Mouse (Mus musculus) yolk sac, embryonic 10.5 days (tissue): ENCODE results near the gene 2310034G01Rik.

Source experiments
- DNase-seq: peaks from one replicate; pipeline ENCODE4 v3.0.0-alpha.2; 2017; ENCODE audit warnings: low spot score

Gene 2310034G01Rik

GRCm38 (mm10) chr19:46357344-46358280 is 7.5 kb upstream of the 2310034G01Rik start:
- DNase-seq, result peak; percentile 77

- peak; percentile 89 for DNase-seq
Measured at GRCm38 (mm10) chr19:46356701-46357138, 6.6 kb upstream of the 2310034G01Rik start.

GRCm38 (mm10) chr19:46349550-46349949 is 552 bp downstream of the 2310034G01Rik start:
- DNase-seq, result no peak

GRCm38 (mm10) chr19:46348761-46349458 is 1.2 kb downstream of the 2310034G01Rik start:
- DNase-seq, result peak; percentile 50

- no peak for DNase-seq
Measured at GRCm38 (mm10) chr19:46347936-46348668, 2.0 kb downstream of the 2310034G01Rik start.

DNA sequence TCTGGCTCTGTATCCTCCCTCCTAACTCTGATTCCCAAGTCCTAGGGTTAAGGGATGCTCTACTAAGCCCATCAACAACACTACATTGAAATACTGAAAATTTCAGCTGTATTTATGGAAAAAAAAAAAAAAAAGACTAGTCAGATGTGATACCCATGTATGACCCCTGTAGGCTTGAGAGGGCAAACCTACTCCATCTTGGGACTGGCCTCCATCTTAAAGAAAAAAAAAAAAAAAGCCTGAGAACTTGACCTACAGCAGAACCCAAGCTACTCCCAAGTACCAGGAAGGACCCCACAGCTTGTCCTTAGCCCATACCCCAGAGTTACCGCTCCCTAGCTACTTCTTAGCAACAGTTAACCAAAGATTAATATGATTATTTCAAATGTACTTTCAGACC is 3.0 kb downstream of the 2310034G01Rik start:
- DNase-seq, result no peak

DNA sequence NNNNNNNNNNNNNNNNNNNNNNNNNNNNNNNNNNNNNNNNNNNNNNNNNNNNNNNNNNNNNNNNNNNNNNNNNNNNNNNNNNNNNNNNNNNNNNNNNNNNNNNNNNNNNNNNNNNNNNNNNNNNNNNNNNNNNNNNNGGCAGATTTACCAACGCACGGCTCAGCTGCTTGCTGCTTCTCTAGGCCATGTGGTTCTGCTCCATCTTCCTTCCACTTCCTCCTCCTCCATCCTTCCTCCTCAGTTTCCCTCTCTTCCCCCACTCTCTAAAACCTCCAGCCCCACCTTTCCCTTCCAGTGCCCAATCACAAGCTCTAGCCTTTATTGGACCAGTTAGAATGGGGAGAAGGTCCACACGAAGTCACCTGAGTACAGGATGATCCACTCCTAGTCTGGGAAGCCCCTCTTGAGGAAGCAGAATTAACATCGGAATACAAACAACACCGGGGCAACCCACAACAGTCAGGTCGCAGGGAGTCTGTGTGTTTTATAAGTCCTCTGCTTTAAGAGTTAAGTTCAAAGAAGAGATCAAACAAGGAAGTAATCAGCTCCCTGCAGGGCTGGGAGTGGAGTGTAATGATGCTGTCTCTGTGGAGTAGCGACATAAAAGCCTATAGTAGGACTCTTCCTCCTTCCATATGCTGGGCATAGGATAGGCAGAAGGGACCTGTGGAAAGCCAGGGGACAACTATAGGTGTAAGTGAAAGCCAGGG is 5.2 kb downstream of the 2310034G01Rik start:
- no peak for DNase-seq

DNA sequence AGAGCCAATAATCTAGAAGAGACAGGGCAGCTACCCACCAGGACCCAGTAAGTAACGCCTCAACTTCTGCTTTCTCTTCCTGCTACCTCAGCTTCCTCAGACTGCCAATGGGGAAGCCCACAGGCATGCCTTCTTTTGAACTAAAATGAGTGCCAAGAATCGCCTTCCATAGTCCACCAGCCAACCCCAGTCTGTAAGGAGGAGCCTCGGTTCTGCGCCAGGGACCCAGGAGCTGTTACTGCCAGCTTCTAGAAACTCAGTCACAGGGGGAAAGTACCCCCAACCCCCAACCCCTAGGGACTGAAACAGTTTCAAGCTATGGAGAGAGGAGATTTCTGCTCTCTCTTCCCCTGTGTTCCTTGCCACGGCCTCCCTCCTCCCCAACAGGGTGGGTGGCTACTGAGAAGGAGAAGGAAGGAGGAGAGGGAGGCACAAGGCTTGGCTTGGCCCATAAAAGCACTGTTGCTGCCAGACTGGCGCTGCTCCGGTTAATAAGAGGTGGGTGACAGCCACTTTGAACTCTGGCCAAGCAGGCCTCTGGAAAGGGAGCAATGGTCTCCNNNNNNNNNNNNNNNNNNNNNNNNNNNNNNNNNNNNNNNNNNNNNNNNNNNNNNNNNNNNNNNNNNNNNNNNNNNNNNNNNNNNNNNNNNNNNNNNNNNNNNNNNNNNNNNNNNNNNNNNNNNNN is 10.7 kb downstream of the 2310034G01Rik start:
- no peak for DNase-seq

GRCm38 (mm10) chr19:46338942-46339286 is 11.2 kb downstream of the 2310034G01Rik start:
- no peak for DNase-seq

GRCm38 (mm10) chr19:46338331-46338936 is 11.7 kb downstream of the 2310034G01Rik start, which contains the start of gene Cuedc2:
TSS of gene Cuedc2 (minus strand) at chr19:46338702.
- peak; percentile 97 for DNase-seq

- DNase-seq, result no peak
Measured at GRCm38 (mm10) chr19:46337719-46338330, 12.3 kb downstream of the 2310034G01Rik start.

GRCm38 (mm10) chr19:46333906-46334305 is 16.2 kb downstream of the 2310034G01Rik start:
- no peak for DNase-seq

DNA sequence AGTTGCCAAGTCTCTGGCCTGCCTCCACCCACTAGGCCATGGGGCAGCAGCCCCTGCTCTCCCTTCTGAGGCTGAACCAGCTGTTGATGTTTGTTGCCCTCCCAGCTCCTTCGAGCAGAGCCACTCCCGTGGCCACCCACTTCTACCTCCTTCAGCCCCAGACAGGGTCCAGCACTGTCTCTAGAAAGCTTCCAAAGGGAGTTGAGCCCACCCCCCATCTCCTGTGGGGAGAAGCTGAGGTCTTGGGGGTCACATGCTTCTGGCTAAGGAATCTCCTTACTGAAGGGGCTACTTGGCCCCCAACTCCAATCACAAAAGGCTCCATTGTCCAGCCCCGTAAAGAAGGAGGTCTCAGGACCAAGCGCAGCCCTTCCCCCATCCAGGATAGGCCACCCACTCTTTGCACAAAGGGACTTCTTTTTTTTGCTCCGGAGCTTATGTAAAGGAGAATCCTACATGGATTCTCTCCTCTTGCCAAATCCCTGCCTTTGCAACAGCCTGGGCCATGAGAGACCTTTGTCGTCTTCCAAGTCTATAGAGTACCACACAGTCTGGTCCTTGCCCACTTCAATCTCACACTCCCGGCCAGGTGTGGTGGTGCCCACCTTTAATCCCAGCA is 17.3 kb downstream of the 2310034G01Rik start:
- DNase-seq, result no peak

DNA sequence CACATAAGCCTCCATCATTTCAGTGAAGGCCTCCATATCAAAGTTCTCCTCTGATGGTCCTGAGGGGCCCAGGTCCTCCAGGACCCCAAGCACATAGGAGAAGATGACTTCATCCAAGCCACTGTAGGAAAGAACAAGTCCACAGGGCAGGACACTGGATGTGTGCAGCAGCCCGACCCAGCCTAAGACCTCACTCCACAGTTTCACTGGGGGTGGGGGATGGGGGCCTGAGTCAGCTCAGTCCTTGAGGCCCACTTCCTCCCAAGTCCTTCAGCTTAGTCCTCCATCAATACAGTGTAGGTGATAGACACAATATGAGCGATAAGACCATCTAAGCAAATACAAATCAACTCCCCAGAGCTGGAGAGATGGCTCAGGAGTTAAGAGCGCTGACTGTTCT is 18.2 kb downstream of the 2310034G01Rik start:
- DNase-seq, result no peak

DNA sequence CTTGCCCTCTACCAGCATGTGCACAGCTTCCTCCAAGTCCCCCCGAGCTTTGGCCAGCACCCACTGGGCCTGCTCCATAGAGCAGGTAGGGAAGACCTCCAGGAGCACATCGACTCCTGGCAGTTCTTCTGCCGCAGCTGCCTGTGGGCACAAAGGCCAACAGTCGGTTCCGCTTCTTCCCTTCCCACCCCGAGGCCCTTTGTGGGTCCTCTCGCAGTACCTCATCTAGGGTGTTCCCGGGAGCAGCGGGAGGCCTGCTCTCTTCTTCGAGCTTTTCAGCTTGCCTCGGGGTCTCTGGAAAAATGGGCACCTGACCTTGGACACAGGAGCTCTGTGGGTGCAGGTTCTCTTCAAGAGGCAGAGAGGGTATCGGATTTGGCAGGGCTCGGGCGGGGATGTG is 18.8 kb downstream of the 2310034G01Rik start:
- no peak for DNase-seq

DNA sequence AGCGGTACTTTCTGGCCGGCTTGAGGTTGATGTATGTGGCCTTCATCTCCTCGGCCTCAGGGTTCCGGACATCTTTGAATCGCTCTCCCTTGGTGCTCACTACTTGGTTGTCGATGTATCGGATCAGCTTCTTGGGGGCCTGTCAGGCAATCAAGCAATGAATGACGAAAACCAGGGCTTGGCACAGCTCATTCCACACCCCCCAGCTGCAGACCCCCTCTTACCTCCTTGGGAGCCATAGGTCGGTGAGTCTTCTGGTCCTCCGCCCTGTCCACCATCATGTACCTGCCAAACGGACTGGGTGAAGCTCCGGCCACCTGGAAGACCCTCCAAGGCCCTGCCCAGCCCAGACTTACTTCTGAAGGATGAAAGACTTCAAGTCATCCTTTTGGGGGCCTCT is 19.4 kb downstream of the 2310034G01Rik start:
- no peak for DNase-seq

GRCm38 (mm10) chr19:46329951-46330350 is 20.2 kb downstream of the 2310034G01Rik start:
- DNase-seq, result peak; percentile 70

- DNase-seq, result no peak
Measured at GRCm38 (mm10) chr19:46329031-46329641, 21.0 kb downstream of the 2310034G01Rik start.
